Mouse (Mus musculus) brain, adult 10 weeks (tissue): ENCODE results near the gene Ccdc134. TPM values are rescaled to one million over a fixed set of nuclear protein-coding genes. Genes with fewer than 3 reads are reported as not detected.

Experiments used
- polyA plus RNA-seq: library from polyadenylated mRNA; stranded (reverse); fragments of 350-450 nt; fragmentation: Illumina TruSeq; extraction: RNeasy Lipid Tissue Mini Kit (QIAGEN cat#74804); gene quantifications from one replicate; pipeline ENCODE4 v1.2.3, GENCODE M21; 2015; ENCODE audit warnings: low read depth, low replicate concordance

Ccdc134 gene
- 12.6 TPM for polyA plus RNA-seq

DNA sequence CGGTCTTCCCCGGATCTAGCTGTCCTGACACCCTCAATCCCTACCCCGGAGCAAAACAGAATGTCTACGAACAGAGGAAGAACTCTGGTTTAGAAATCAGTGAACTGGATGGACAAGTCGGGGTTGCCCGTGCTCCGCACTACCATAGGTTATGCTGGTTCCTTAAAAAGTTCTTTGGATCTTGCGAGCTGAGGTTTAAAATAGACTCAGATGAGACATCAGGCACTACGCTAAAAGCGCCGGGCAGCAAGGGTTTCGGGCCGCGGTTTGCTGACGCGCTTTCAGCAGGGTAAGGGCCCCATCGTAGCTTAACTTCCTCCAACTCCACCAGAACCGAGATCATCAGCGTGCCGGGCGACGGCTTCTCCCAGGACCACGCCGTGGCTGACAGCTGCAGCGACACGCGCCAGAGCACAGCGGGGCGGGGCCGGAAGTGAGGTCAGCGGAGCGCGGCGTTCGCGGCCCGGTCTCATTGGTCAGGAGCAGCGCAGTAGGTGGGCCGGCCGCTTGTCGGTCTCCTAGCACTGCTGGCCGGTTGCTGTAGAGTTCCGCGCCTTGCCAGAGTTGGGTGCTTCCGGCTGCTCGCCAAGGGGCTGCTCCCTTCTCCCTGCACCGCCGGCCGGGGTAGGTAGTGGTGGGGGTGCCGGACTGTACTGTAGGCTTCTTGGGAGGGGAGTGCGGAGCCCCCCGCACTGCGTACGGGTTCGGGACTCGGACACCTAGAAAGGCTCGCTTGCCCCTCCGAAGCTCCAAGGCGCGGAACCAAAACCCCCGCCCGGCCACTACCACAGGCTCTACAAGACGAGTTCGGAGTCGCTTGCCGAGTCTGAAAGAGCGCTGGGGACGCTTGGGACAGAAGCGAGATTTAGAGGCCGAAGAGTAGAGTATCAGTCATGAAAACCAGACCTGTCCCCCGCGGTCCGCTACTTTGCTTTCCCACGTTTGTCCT, at the start of gene Ccdc134:
TSS of gene Ccdc134 (plus strand) at position 497 of the 949 bp plus-strand sequence.

DNA sequence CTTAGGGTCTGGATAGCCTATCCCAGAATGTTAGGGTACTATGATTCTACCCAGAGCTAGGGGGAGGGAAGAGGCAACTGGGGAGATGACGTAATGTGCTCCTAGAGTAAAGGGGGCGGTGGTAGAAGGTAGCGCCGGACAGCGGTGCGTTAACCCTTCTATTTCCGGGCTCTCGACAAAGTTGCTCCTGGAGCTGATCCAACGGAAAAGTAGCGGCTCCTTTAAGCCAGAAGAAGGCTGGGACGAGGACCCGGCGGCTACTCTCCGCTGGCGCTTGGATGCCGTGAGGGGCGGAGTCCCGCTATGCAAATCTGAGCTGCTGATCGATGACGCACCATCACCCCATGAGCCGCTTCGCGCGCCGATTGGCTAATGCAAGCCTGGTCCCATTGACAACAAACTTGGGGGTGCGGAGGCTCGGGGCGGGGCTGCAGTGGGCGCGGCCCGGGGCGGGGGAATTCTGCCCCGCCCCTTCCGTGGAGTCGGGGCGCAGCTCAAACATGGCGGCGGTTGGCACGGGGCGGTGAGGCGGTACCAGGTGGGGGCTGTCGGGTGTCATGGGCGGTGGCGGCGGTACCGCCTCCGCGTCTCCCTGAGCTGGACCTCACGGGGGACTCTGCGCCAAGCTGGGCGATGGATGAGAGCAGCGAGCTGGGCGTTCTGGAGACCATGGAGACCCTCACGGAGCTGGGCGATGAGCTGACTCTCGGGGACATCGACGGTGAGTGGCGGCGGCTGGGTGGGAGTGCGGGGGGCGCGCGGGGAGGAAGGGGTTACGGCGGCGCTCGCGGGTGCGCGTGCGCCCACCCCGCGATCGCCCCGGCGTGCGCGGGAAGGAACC, 19.3 kb downstream of the Ccdc134 start, which contains the start of gene Srebf2:
TSS of gene Srebf2 (plus strand) at position 412 of the 841 bp plus-strand sequence.

Other genes with a start within 250 kb of the Ccdc134 start
- 55.3 TPM for gene Polr3h, start 201.7 kb upstream of the Ccdc134 start, polyA plus RNA-seq
- gene Csdc2, start 191.2 kb upstream of the Ccdc134 start, polyA plus RNA-seq: 101 TPM
- 214 TPM for gene Pmm1, start 167.0 kb upstream of the Ccdc134 start, polyA plus RNA-seq
- gene 1700029P11Rik, start 147.4 kb upstream of the Ccdc134 start, polyA plus RNA-seq: not detected
- 28.4 TPM for gene Xrcc6, start 140.1 kb upstream of the Ccdc134 start, polyA plus RNA-seq
- 118 TPM for gene Desi1, start 94.1 kb upstream of the Ccdc134 start, polyA plus RNA-seq
- 244 TPM for gene Snu13, start 80.3 kb upstream of the Ccdc134 start, polyA plus RNA-seq
- not detected for gene 4930407I10Rik, start 68.8 kb upstream of the Ccdc134 start, polyA plus RNA-seq
- gene Mei1, start 57.9 kb upstream of the Ccdc134 start, polyA plus RNA-seq: 2.7 TPM
- 117 TPM for gene Srebf2, start 19.3 kb downstream of the Ccdc134 start, polyA plus RNA-seq
- 1.4 TPM for gene Shisa8, start 84.9 kb downstream of the Ccdc134 start, polyA plus RNA-seq
- 0.34 TPM for gene Tnfrsf13c, start 96.4 kb downstream of the Ccdc134 start, polyA plus RNA-seq
- gene Cenpm, start 116.8 kb downstream of the Ccdc134 start, polyA plus RNA-seq: 3.3 TPM
- gene 1500009C09Rik, start 124.5 kb downstream of the Ccdc134 start, polyA plus RNA-seq: 125 TPM
- 440 TPM for gene Sept3, start 147.0 kb downstream of the Ccdc134 start, polyA plus RNA-seq
- gene Wbp2nl, start 171.0 kb downstream of the Ccdc134 start, polyA plus RNA-seq: not detected
- 30.5 TPM for gene Naga, start 211.0 kb downstream of the Ccdc134 start, polyA plus RNA-seq
- gene Pheta2, start 211.0 kb downstream of the Ccdc134 start, polyA plus RNA-seq: 0.82 TPM
- gene Smdt1, start 211.0 kb downstream of the Ccdc134 start, polyA plus RNA-seq: 261 TPM
- gene Ndufa6, start 226.4 kb downstream of the Ccdc134 start, polyA plus RNA-seq: 395 TPM